Mouse (Mus musculus) urinary bladder, postnatal 14 days (tissue): ENCODE data around the gene Trio.

Experiments
- DNase-seq: peaks from one replicate; pipeline ENCODE4 v3.0.0; 2021; ENCODE audit warnings: low spot score

Trio gene

DNA sequence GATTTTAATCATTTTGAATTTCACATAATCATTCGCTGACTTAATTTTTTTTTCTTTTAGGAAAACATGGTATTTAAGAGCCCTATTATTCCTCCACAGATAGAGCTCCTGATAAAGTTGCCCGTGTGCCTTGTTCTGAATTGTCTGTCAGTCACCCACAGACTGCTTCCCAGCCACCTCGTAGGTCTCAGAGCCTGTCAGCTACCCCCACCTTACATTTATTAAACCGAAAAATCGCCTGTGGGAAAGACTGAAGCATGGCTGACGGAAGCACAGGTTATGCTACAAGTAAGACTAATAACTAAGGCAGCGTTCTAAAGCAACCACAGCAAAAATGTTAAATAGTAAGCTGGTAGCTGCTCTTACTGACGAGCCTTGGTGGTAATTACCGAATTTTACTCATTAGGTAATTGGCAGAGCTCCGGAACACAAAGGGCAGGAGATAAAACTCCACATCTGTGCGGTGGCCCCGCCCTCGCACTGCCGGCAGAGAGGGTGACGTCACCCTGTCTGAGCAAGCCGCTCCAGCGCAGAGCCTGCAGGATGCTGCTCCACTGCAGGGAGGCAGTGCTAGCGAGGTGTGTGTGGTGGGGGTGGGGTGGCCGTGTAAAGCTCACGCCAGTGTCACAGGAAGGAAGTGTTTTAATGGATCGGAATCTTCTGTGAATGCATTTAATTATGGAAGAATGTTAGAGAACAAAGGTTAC, 102.2 kb downstream of the Trio start:
- peak; percentile 67 for DNase-seq

DNA sequence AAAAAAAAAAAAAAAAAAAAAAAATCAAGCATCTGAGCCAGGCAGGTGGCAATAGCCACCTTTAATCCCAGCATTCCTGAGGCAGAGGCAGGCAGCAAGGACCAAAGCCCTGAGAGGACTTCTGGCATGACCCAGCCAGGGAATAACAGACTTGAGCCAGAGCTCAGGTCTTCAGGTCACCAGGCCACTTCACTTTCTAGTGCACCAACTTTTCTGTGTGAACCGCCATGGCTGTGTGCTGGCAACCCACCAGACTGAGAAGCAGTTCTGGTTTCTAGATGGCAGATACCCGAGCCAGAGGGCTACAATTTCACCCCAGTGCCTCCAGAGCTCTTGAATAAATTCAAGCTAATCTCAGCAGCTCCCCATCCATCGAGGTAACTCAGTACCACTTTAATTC, 104.9 kb downstream of the Trio start:
- DNase-seq = no peak

DNA sequence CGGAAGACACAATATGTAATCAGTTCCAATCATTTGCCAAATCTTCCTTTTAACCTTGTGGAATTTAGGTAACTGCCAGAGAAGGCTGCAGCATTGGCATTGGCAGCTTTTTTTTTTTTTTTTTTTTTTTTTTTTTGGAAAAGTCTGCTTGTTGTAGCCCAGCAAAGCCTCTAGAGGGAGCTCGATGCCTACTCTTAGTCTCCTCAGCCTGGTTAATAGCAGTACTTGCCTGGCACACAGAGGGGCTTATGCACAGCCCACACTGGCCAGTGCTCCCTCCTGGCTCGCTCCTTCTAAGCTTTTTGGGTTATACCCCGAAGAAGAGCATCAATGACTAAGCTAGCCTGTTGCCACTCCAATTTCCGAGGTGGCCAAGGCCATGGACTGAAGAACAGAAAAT, 106.1 kb downstream of the Trio start:
- DNase-seq = peak; percentile 41

DNA sequence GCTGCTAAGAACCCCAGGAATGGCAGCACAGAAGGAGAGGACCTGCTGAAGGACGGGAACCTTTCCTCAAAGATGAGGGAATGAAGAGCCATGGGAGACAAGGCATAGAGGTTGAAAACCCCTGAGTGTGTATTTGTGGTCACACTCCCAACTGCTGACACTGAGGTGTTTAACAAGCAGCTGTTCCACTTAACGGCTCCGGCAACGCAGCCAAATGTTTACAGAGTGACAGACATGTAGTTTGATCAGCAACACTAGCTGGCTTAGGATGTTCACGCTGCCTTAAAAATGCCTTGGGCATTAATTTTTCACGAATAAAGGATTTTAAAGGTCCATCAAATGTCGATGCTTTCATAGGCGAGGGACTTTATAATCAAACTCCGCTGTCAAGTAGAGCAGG, 106.8 kb downstream of the Trio start:
- no peak for DNase-seq

DNA sequence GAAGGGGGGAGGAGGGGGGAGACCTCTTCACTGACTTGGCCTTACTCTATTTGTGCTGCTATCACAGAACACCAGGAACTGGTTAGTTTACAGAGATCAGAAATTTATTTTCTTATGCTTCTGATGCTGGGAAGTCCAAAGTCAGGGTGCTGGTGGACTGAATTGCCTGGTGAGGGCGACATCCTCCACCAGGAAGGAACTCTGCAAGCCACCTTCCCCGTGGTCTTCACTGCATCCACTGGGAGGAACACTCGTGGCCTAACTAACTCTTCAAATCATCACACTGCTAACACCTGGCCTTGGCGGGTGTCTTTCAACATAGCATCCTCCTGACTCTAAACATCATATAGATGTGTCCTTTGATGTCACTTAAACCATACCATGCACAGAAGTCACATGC, 109.4 kb downstream of the Trio start:
- no peak for DNase-seq

DNA sequence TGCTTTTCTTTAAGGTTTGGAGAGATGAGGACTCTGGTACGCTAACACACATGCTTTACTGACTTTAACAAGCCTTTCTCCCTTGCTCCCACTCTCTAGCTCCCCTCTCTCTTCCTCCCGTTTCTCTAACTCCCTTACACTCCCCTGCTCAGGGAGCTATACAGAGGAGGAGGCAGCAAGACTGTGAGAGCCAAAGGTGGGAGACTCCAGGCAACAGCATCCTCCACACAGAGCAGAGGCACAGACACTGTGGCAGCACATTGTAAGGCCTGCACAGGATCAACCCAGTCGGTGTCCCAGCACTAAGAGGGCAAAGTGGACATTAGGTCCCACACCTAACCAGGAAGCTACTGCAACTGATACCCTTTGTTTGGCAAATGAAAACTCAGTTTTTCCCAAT, 112.6 kb downstream of the Trio start:
- no peak for DNase-seq

DNA sequence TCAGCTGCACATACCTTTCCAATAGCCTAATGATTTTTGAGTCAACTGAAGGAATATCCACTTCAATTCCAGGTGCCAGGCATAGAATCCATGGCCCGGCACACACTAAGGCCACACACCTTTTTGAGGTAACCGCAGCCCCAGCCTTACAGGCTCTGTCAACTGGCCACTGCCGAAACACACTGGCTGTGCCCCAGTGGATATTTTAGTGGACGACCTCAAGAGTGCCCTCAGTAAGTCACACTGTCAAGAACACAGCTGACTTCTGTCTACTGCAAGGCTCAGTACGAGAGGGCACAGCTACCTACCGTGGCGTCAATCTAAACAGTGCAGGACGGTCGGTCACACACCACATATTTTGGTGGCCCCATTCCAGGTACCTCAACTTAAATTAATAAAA, 114.5 kb downstream of the Trio start:
- no peak for DNase-seq

DNA sequence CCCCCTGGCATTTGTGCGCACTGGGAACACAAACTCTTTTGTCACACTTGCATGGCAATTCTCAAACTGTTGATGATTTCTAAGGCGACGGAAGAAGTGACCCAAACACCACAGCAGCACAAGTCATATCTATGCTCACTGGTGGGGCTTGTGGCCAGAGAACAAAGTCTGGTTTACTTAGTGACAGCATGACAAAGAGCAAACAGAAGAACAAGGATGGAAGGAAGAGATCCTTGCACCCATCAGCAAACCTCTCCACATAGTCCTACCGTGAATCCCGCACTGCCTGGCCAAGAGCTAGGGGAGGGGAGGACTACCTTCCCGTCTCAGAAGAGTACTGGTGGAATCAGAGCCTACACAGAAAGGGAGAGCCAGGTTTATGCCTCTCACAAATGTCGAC, 115.5 kb downstream of the Trio start:
- no peak for DNase-seq

DNA sequence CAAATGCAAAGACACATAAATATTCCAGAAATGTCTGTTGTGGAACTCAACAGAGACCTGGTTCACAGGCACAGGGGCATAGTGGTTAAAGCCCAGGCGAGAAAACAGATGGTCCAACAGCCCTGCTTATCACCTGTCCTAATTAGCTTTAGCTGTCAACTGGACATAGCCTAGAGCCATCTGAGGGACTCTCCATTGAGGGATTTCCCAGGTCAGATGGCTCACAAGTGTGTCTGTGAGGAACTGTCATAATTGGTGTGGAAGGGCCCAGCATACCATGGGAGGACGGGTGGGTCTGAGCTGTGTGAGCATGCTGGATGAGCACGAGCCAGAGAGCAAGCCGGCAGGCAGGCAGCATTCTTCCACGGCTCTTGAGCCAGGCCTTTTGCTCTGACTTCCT, 118.0 kb downstream of the Trio start:
- DNase-seq = no peak

DNA sequence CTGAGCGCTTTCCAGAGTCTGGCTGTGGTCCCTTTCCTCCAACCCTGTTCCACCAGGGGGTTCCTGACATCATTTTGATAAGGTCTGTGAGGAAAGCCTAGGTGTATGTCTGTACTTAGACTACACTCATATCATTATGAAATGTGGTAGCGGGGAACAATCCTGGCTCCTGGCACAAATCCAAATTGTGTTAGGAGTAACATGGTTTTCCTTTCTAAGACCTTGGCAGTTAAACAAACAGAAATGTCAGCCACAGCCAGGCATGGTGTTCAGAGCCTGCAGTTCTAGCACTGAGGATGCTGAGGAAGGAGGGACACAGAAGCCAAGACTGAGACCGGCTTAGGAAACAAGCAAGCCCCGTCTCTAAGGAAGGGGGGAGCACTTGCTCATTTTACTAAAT, 119.2 kb downstream of the Trio start:
- no peak for DNase-seq

DNA sequence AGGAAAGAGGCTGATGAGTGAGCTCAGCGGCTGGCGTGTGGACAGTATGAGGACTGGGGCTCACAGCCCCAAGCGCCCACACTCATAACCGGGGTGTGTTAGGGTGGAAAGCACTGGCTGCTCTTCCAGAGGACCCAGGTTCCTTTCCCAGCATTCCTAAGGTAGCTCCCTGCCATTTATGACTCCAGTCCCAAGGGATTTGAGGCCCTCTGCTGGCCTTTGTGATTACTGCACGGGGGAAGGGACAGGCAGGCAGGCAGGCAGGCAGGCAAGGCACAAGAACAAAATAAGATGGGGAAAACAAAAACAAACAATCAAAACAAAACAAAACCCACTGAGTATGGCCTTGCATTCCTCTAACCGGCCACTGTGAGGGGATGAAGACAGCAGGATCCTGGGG, 120.3 kb downstream of the Trio start:
- peak; percentile 42 for DNase-seq

DNA sequence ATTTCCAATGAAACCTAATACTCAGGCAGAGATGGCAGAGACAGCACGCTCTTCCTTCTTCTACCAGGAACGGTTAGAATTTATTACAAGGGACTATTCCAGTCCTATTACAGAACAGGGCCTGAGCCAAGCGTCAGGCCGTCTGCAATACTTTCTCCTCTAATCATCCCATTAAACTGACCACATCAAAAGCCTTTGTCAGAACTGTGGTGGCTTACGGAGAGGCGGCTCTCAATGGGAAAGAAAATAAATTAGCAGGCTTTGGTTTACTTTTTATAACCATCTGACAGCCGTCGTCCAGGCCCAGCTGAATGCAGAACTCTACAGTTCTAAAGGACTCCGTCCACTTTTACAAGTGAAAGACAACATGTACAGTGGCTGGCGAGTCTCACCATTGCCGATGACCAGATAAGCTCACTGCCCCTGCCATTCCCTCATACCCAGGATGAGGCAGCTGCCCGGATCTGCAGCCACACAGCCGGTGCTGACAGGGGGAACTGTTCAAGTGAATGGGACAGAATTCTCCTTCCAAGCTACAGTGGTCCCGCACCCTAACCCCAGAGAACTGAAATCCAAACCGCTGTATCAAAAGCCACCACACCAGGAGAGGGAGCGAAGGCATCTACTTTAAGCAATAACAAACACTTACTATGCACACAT, 121.2 kb downstream of the Trio start:
- DNase-seq = no peak

DNA sequence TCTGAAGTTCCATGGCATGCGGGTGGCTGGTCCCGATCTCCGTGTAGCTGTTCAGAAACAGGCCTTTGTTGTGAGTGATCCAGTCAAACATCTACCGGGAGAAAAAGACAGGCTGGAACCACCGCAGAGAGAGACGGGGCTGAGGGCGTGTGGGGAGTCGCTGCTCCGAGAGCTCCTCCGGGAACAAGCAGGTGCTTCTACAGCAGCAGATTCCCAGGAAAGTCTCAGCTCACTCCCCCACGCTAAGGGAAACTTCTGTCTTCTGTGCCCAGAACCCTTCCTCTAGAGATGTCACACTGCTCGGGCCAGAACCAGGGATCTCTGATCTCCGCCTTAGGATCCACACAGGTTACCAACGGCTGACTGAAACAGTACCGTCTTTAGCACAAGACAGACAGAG, 124.4 kb downstream of the Trio start:
- no peak for DNase-seq

DNA sequence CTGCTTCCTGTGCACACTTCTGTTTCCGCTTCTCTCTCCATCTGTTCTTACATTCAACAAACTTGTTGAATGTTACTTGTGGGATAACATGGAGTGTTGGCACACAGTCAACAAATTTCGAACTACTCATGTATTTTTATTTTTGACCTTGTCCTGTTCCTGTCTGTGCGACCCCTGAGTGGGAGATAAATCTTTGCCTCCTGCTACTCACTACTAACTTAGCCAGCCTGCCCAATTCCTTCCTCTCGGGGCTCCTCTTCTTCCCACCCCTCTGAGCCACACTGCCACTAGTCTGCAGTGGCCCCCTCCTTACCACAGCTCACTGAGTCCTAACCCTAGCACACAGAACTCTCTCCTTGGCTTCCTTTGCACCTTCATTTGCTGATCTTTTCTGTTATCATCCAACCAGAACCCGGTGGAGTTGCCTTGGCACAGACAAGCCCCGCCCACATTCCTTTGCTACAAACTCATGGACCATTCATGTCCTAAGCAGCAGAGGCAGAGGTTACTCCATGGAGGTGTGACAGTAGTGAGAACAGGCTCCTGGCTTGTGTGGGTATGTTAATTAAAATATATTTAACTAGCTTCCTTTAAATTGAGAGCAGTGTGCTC, 126.7 kb downstream of the Trio start:
- no peak for DNase-seq

DNA sequence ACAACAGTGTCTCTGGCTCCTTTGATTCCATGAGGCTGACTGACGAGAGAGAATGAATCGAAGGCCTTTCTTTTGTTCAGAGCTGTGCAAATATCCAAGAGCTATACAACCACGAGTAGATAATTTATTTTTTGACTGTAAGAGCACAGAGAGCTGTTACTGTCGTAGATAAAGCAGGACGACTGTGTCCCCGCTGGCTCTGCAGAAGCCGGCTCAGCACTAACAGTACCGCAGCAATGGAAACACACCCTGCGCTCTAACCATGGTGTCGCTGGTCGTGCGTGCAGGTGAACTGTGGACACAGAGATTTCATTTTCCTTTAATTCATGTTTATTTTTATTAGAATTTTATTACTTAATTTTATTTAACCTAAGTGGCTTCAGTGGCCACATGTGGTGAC, 131.5 kb downstream of the Trio start:
- DNase-seq = no peak

DNA sequence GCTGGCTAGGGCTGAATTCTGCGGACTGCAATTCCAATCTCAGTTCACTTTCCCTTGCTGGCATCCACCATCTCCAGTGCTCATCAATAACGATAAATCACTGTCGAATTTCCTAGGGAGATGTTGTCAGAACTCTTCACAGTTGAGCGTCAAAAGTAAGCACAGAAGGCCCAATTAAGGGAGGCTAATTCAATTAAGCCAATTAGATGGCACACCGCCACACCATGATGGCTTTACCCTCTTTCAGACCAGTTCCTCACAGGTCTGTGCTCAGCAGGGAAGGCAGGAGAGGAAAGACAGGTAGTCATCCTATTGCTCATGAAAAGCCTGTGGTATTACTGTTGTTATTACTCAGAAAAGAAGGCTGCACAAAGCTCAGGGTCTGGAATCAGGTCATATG, 133.6 kb downstream of the Trio start:
- no peak for DNase-seq

DNA sequence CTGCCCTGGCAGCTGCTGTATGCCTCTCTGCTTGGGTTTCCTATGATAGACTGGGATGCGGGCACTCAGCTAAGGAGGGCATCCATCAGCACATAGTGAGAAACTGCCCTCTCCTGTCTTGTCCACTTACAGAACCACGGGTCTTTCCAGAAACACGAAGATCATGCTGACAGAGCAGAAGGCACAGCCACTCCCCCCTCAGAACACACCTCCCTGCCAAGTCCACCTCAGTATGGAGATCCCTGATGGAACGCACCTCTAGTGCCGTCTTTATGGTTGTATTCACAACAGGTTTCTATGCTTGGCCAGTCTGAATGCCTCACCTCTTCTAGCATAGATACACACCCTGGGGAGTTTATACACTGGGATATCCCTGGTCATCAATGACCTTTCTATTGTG, 135.0 kb downstream of the Trio start:
- no peak for DNase-seq

DNA sequence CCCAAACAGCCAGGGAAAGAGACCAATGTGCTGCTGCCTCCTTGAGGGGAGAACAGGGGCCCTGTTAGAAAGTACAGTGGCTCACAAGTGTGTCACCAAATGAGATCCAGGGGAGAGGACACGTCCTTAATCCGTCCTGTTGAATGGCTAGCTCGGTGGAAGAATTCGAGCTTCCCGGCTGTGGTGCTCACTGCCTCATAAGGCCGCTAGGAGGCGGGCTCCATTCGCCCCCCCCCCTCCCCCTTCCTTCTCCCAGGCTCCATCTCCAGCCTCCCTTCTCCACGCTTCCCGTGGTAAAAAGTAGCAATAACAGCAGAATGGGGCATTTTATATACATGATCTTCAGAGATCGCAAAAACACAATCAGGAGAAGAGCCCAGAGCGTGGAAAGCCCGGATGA, 137.5 kb downstream of the Trio start:
- no peak for DNase-seq

DNA sequence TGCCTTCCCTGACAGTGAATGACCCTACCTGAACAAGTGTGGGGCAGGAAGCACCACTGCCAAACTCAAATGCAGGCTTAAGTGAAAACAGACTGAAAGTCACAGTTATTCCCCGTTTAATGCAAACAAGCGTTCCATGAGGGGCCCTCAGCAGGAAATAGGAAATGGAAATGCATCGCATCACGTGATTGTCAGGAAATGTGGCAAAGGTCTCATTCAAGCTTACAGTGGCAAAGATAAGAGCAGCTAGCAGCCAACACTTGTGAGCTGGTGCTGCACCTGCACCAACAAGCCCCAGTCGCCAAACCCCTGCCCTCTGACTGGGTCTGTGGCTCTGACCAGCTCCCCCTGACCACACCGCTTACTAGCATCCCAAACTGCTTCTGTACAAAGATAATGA, 138.7 kb downstream of the Trio start:
- DNase-seq = peak; percentile 18

DNA sequence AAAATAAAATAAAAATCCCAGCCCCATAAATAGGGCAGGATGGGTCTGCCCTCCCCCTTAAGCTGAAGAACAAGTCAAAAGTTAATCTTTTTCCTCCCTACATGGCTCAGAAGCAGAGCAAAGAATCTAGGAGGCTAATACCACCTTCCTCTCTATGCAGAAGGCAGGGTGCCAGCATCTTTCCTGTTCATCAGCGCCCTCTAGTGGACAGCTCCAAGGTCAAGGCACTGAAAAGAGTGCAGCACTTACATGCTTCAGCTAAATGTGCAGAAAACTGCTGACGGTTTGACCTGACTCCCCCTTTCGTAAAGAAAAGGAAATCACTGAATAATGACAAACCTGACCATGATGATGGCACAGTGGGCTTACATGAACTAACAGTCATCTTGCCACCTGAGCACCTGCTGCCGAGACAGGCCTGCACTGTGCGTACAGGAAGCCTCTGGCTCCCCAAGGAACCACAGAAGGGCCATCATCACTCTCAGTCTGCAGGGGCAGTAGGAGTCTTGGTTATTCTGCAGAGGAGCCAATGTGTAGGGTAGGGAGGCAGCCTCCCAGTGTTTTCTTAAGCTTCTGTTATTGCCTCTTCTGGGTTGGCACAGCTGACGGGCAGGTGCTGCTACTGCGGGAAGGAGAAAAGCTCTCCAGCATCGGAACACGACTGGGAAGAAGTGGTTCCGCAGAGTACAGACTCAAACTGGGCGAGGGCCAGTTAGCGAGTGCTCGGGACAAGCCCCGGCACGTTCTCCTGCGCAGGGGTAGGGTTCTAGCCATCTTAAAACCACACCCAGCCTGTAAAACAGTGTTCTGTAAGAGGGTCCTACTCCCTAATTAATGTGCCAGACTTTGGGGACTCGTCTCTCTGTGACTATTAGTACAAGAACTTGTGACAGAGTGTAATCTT, 141.0 kb downstream of the Trio start:
- DNase-seq = peak; percentile 84

DNA sequence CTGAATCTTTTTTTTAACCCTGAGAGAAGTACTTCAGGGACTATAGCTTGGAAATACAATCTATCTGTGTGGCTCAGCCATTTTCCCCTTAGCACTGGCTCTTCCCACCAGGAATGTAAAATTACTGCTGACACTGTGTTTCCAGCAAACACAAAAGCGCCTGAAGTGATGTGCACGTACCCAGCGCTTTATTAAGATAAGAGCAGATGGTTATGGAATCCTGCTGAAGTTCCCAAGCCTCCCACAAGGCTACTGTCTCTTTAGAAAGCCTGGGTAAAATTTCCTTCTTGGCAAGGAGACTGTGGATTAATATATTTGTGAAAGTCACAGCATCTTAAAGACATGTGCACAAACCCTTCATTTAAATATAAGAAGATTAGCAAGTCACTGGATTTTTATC, 141.8 kb downstream of the Trio start:
- no peak for DNase-seq

DNA sequence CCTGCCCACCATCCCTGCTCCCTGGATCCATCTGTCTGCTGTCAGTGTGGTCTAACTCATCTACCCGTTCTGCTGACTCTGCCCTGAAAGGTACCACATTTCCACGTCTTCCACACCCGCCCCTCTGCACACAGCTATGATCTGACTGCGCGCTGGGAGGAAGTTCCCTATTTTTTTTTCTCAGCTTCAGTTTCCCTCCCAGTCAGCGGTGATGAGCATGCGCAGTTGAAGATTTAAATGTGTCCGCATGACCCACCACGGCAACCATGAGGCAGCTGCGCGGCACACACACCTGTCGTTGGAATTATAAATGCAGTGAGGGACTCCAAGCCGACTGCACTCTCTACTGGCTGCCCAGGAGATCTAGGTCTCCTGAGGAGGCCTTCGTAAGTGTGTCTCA, 142.8 kb downstream of the Trio start:
- no peak for DNase-seq

DNA sequence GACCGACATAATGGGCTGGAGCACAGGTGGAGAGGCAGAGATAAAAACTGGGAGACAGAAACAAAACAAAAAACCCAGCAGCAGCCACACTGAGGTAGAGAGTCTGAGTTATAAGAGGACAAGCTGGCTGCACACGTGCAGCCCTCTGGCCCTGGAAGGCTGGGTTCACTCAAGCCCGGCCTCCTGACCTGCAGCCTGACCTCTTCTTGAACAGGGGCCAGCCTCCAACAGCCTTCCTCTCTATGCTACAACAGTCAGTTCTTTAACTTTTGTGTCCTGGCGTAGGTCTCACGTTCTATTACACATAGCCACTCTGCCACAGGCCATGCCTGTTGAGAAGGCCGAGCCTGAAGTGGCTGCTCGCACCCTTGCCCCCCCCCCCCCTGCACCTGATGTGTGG, 147.8 kb downstream of the Trio start:
- no peak for DNase-seq
